Mouse (Mus musculus) lung, postnatal 0 days (tissue): ENCODE data around the gene Plekhh1.

Experiments used
- CTCF ChIP-seq: IDR thresholded peaks from 2 replicates; pipeline ENCODE4 v1.5.1; 2016; ENCODE audit warnings: antibody characterized with exemption, mild to moderate bottlenecking
- EP300 ChIP-seq: IDR thresholded peaks from 2 replicates; pipeline ENCODE4 v1.6.1; 2016; ENCODE audit warnings: antibody characterized with exemption, mild to moderate bottlenecking, control low read depth

DNA sequence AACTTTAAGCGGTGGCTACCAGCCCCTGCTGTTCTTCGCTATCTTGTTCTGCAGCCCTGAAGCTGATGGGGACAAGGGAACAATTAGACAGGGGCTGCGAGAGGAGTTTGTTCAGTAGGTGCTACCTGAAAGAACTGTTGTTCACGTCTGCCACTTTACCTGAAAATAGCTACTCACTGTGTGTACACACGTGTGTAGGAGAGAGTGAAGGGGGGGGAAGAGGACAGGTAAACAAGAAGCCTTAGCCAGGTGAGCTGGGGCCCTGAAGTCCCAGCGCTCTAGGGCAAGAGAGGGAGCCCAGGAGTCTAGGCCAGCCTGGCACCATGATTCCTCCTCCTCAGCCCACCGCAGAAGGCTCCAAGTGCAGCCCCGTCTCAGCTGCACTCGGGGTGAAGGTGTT is 31.2 kb downstream of the Plekhh1 start:
- TF ChIP-seq EP300 (no peak), CTCF (no peak)
